Mouse (Mus musculus) G1E (cell line): ENCODE measurements at regions not wholly inside any gene's neighbourhood (a gene's known extent, or its start where the extent isn't known, plus 50 kb on each side); places are given as distances from the start of the nearest gene placed in this dataset.
A peak's percentile ranks its signal among the peaks of the same experiment; 100 is the strongest.

Experiments used
- ATAC-seq: 2 replicates; pipeline ENCODE4 v1.8.0; 2016; ENCODE audit warnings: mild to moderate bottlenecking; ENCODE audit not compliant: insufficient number of reproducible peaks, poor library complexity, low FRiP score, severe bottlenecking; ENCODE audit errors: extremely low read depth
- DNase-seq: peaks from one replicate; pipeline ENCODE4 v3.0.0; 2012; ENCODE audit warnings: low spot score
- H3K27me3 ChIP-seq: 2 replicates; pipeline ENCODE4 v1.6.1; 2012; ENCODE audit warnings: mild to moderate bottlenecking, low read length, inconsistent platforms; ENCODE audit not compliant: insufficient read depth
- H3K36me3 ChIP-seq: replicated peaks from 2 replicates; pipeline ENCODE3; 2012; ENCODE audit warnings: mild to moderate bottlenecking, inconsistent platforms
- H3K4me1 ChIP-seq: 2 replicates; pipeline ENCODE4 v1.6.1; 2012; ENCODE audit warnings: low read depth, low read length, inconsistent platforms, mixed read lengths; ENCODE audit not compliant: insufficient read depth
- H3K4me3 ChIP-seq: 2 replicates; pipeline ENCODE4 v1.5.1; 2012; ENCODE audit warnings: low read depth, mild to moderate bottlenecking, inconsistent platforms, low read length, moderate library complexity, mixed read lengths
- H3K9me3 ChIP-seq: replicated peaks from 2 replicates; pipeline ENCODE4 v1.6.1; 2012; ENCODE audit warnings: inconsistent platforms
- CTCF ChIP-seq: IDR thresholded peaks from 2 replicates; pipeline ENCODE4 v1.5.1; 2012; ENCODE audit warnings: low read depth, low read length, inconsistent platforms, mixed read lengths
- GATA1 ChIP-seq: IDR thresholded peaks from 2 replicates; pipeline ENCODE4 v1.6.1; 2012; ENCODE audit warnings: borderline replicate concordance, low read length, inconsistent platforms, mixed read lengths
- GATA2 ChIP-seq: IDR thresholded peaks from 2 replicates; pipeline ENCODE4 v1.6.1; 2012; ENCODE audit warnings: low read depth, low read length, inconsistent platforms, borderline replicate concordance
- POLR2AphosphoS5 ChIP-seq: IDR thresholded peaks from 2 replicates; pipeline ENCODE4 v1.6.1; 2012; ENCODE audit warnings: low read depth, low read length, inconsistent platforms; ENCODE audit not compliant: insufficient replicate concordance
- TAL1 ChIP-seq: conservative IDR thresholded peaks from 2 replicates; pipeline ENCODE4 v1.6.1; 2012; ENCODE audit warnings: low read depth, low read length, inconsistent platforms, mixed read lengths

DNA sequence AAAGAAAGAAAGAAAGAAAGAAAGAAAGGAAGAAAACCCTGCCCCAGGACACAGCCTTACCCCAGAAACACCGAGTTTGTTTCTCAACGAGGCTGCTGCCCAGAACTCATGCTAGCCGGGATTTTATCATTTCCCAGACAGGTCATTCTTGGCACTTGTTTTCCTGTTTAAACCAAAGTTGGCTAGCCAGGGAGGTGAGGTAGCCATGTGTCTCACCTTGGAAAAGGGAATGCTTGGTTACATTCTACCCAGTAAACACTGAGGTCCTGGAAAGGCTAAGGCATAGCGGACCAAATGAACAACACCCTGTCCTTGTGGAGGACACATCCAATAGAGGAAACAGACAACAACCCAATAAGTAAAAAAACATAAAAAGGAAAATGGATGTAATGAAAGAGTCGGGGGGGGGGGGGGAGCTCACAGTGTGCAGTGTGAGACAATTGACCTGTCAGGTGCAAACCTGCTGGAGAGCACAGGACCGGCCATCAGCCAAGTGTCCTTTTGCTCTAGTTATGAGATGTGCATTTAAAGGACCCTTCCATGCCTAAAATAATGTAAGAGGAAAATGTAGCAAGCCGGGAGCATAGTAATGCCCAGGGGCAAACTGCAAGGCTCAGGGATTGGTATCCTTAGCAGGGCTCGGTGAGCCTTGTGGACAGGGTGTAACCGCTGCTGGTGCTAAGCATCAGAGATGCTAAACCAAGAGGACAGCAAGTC, 78.2 kb upstream of the Fzd7 start:
- no peaks in the 10 kb centered on the region for H3K9me3 ChIP-seq
- TF ChIP-seq CTCF = no peak
- ATAC-seq (no peak), DNase-seq (no peak)
- no peaks in the 10 kb centered on the region for H3K4me1 ChIP-seq
- H3K36me3 ChIP-seq = no peaks in the 10 kb centered on the region
- no peak overlapping the region for H3K4me3 ChIP-seq
- H3K27me3 ChIP-seq = peaks cover 12% of the 10 kb centered on the region

DNA sequence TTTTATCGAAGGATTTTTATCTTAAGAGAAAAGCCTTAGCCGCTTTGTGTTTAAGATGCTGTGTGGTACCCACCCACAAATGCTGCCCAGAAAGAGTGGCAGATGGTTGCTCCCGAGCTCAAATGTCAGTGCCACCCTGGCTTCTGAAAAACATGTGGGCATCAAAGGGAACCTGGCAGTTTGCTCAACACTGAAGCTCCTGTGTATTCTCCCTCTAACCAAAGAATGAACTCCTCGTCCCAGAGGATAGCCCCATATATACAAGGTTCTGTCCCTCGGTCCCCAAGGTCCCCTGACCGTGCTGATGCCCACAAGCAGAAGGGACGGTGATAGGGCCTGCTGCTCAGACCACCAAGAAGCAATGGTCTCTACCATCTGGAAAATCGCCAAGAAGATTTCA, 76.9 kb upstream of the Fzd7 start:
- Histone ChIP-seq H3K4me1 (peaks cover 4% of the 10 kb centered on the region; the same call in 1 of the 2 replicates), H3K9me3 (no peaks in the 10 kb centered on the region), H3K27me3 (peaks cover 18% of the 10 kb centered on the region), H3K4me3 (no peak overlapping the region), H3K36me3 (no peaks in the 10 kb centered on the region)
- DNase-seq = no peak
- TF ChIP-seq TAL1 = no peak
- no peak for ATAC-seq

DNA sequence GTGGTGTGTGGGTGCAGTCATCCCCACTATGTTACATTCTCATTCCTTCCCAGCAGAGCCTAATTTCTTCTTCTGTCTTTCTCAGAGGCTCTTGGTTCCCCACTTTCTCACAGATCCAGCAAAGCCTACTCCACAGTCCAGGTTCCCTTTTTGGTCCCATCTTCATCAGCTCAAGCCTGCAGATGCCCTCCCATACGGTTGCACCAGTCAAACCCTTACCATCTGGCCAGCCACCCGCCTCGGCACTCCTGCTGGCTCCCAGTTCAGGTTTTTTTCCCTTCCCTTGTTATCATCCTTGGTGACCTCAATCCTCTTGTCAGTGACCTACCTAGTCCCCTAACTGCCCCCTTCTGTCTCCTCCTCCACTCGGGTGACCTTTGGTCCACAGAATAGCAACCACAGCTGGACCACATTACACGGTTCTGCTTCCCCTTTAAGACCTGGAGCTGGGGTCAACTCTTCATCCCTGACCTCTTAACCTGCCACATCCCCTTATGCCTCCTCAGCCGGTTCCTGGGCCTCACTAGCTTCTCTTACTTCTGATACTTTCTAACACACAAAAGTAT, 75.4 kb upstream of the Fzd7 start:
- Histone ChIP-seq H3K4me1 (peaks cover 4% of the 10 kb centered on the region; the same call in 1 of the 2 replicates), H3K27me3 (peaks cover 24% of the 10 kb centered on the region), H3K36me3 (no peaks in the 10 kb centered on the region), H3K9me3 (no peaks in the 10 kb centered on the region), H3K4me3 (no peak overlapping the region)
- DNase-seq (no peak), ATAC-seq (no peak)
- no peak for TF ChIP-seq TAL1
- no peak for TF ChIP-seq CTCF

DNA sequence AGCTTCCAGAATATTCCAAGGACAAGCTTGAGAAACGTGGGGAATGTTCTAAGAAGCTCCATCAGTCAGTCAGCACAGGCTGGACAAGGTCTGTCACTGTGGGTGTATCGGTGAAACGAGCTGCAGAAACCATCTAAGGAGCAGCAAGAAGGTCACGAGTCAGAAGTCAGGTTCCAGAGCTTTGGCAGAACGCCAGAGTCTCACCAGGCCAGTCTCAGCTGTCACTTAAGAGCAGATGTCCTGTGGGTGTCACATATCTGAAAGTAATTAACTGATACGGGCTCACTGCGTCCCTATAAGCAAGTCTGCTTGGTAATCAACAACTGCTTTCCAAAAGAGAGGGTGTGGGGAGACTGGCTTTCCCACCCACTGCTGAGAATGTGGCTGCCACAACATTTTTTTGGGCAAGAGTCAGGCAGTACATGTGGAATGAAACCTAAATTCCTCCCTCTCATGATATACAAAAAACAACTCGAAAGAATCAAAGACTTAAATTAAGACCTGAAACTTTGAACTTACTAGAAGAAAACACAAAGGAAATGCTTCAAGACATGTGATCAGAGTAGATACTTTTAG, 72.6 kb upstream of the Fzd7 start:
- TF ChIP-seq POLR2AphosphoS5 = no peak
- no peak for TF ChIP-seq TAL1
- no peak for TF ChIP-seq GATA2
- TF ChIP-seq CTCF = no peak
- TF ChIP-seq GATA1 = no peak
- no peak overlapping the region for H3K4me3 ChIP-seq
- ATAC-seq = peak; percentile 61
- peaks cover 9% of the 10 kb centered on the region for H3K4me1 ChIP-seq
- no peaks in the 10 kb centered on the region for H3K36me3 ChIP-seq
- no peaks in the 10 kb centered on the region for H3K9me3 ChIP-seq
- H3K27me3 ChIP-seq = peaks cover 33% of the 10 kb centered on the region
- DNase-seq = peak; percentile 53

DNA sequence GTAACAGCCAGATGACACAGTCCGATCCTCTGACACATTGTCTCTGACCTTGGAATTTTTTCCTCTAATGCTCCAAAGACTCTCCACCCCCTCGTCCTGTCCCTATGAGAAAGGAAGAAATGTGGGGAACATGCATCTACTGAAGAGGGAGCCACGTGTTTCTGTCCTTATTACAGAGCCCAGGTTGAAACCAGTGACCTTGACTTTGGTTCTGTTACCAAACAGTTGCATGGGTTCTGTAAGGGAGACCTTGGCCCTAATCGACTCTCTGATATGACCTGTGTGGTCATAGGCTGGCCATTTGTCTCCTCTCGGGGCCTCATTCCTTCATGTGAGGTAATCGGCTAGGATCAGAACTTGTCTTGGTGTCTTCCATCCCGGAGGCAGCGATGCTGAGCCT, 69.0 kb upstream of the Fzd7 start:
- no peak for ATAC-seq

DNA sequence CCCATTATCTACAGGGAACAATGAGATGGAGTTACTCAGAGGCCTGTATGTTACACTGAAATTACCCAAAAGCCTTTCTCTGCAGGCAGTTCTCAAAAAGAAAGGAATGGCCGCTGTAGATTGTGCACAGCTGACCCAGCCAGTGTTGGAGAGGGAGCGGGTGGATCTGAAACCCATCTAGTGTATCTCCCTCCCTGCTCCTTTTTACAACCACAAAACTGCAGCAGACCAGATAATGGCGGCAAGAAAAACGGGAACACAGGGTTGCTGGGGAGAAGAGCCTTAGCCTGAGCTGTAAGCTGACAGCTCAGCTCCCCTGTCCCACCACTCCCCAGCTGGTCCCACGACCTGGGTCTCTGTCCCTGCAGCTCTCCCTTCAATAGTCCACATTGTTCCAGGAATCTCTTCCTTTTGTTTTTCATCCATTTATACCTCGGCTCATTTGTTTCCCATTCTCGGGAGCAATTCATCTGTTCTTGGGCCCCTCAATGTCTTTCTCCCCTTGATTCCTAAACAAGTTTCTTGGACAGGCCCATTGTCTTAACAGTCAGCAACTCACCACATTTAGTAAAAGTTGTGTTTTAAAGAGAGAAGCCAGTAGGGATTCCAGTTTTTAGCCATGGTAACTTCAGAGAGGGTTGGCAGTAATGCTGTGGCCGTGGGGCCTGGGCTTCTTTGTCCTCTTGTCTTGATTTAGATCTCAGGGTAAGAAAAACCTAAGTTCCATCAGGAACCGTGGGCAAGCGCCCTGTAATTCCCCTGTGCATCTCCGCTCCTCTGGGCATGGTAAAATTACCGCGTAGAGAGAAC, 67.6 kb upstream of the Fzd7 start:
- DNase-seq = no peak
- ATAC-seq = no peak
- Histone ChIP-seq H3K27me3 (peaks cover 53% of the 10 kb centered on the region), H3K4me1 (peaks cover 7% of the 10 kb centered on the region), H3K36me3 (no peaks in the 10 kb centered on the region), H3K9me3 (no peaks in the 10 kb centered on the region), H3K4me3 (no peak overlapping the region)
- no peak for TF ChIP-seq POLR2AphosphoS5
- TF ChIP-seq GATA1 = no peak
- TF ChIP-seq CTCF = no peak
- TF ChIP-seq GATA2 = no peak
- TF ChIP-seq TAL1 = no peak

More for the DNA sequence above, 69.0 kb upstream of the Fzd7 start:
- TF ChIP-seq TAL1 (no peak), CTCF (no peak), GATA1 (no peak), POLR2AphosphoS5 (no peak), GATA2 (no peak)
- Histone ChIP-seq H3K9me3 (no peaks in the 10 kb centered on the region), H3K27me3 (peaks cover 53% of the 10 kb centered on the region), H3K36me3 (no peaks in the 10 kb centered on the region), H3K4me1 (peaks cover 9% of the 10 kb centered on the region), H3K4me3 (no peak overlapping the region)
- no peak for DNase-seq
